ENCODE assay signal across 1 mouse cellular context in the genomic region with DNA sequence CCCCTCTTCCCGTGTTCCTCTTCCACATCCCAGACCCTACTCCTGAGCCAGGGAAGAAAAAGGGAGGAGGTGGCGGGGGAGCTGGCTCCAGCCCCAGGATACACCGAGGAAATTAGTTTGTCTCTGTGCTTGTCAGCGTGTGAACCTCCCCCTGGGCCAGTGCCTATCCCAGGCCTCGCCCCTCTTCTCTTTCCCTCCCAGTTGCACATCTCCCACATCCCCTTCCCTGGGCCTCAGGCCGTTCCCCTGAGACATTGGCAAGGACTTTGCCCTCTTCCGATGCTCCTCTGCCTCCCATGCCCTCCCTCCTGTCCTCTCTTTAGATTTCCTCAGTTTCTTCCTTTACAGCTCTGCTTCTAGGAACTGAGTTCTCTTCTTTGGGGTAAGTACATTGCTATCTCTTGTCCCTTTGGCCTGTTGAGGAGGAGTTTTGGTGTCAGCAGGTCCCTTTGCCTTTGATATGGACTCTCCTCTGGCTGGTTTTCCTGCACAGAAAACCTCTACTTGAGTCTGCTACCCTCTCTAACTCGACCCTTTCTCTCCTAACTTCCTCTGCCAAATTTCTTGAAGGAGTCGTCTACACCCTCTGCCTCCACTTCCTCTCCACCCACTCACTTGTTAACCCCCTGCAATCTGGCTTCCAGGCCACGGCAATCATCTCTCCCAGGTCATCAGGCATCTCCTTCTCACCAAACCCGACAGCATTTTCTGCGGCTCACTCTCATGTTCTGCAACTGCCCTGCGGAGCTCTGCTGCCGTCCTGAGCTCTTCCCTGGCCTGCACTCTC.
TF ChIP-seq lines count a peak whose summit lies in the region.

No protein-coding gene starts in this region.

TF ChIP-seq in MEL, 35 proteins besides CTCF, POLR2A, EP300 and RAD21:
- TF ChIP-seq TCF12 (IDR thresholded peaks at IDR 0.05; ENCODE audit: low read depth, low read length) (no peak), MXI1 (IDR thresholded peaks at IDR 0.05; ENCODE audit: low read depth, low read length) (no peak), ZKSCAN1 (IDR thresholded peaks at IDR 0.05; ENCODE audit: low read depth, low read length) (no peak), GABPA (IDR thresholded peaks at IDR 0.05; ENCODE audit: low read depth, low read length) (no peak), RCOR1 (IDR thresholded peaks at IDR 0.05; ENCODE audit: low read depth, low read length) (no peak; the same call in 1 of the 2 replicates), SMC3 (IDR thresholded peaks at IDR 0.05; ENCODE audit: low read depth, low read length) (no peak), BHLHE40 (IDR thresholded peaks at IDR 0.05; ENCODE audit: borderline replicate concordance, low read depth, low read length) (no peak), ZC3H11A (IDR thresholded peaks at IDR 0.05; ENCODE audit: low read depth, low read length) (no peak), USF1 (IDR thresholded peaks at IDR 0.05; ENCODE audit: low read depth, low read length) (no peak), TBP (IDR thresholded peaks at IDR 0.05; ENCODE audit: low read depth, low read length) (peak; percentile 67), CHD2 (IDR thresholded peaks at IDR 0.05; ENCODE audit: low read length) (no peak), NELFE (IDR thresholded peaks at IDR 0.05; ENCODE audit: low read depth, low read length) (peak; percentile 30; the same call in 1 of the 2 replicates), E2F4 (IDR thresholded peaks at IDR 0.05; ENCODE audit: borderline replicate concordance, low read depth, low read length) (no peak), NRF1 (IDR thresholded peaks at IDR 0.05; ENCODE audit: insufficient read depth, low read depth, low read length, poor library complexity, severe bottlenecking) (no peak), GATA1 (IDR thresholded peaks at IDR 0.05; ENCODE audit: low read depth, low read length) (0 out of 2 replicates have a peak, but pooled peaks have one; percentile 18), MEF2A (IDR thresholded peaks at IDR 0.05; ENCODE audit: extremely low read depth, insufficient replicate concordance, low read depth, low read length, poor library complexity, severe bottlenecking) (no peak), JUND (IDR thresholded peaks at IDR 0.05; ENCODE audit: low read depth, low read length) (no peak), ELF1 (IDR thresholded peaks at IDR 0.05; ENCODE audit: low read depth, low read length) (no peak), HCFC1 (IDR thresholded peaks at IDR 0.05; ENCODE audit: low read depth, low read length) (no peak), POLR2AphosphoS5 (IDR thresholded peaks at IDR 0.05; ENCODE audit: borderline replicate concordance, low read depth, low read length) (no peak)
TF ChIP-seq in MEL: peak in this region for 3.
